Mouse (Mus musculus) kidney, adult 2 months (tissue): ENCODE data around the gene Setd6.
A peak's percentile ranks its signal among the peaks of the same experiment; 100 is the strongest.

Experiments used
- CTCF ChIP-seq: fragments of 200-500 bp; conservative IDR thresholded peaks from 2 replicates; pipeline ENCODE4 v1.5.1; 2011; ENCODE audit warnings: low read depth, mild to moderate bottlenecking, control low read depth, low read length, moderate library complexity, mixed read lengths; ENCODE audit not compliant: insufficient read depth, insufficient read length
- POLR2A ChIP-seq: fragments of 200-500 bp; IDR thresholded peaks from one replicate; pipeline ENCODE4 v1.6.1; 2011; ENCODE audit warnings: low read depth, low read length, control low read depth

- peak; percentile 30 for TF ChIP-seq POLR2A
- TF ChIP-seq CTCF = no peak
These were observed at the start of gene Setd6 for GRCm38 (mm10) chr8:95715676-95716531.
